Comparison of ENCODE assay signal across 7 mouse cellular contexts in the genomic region with DNA sequence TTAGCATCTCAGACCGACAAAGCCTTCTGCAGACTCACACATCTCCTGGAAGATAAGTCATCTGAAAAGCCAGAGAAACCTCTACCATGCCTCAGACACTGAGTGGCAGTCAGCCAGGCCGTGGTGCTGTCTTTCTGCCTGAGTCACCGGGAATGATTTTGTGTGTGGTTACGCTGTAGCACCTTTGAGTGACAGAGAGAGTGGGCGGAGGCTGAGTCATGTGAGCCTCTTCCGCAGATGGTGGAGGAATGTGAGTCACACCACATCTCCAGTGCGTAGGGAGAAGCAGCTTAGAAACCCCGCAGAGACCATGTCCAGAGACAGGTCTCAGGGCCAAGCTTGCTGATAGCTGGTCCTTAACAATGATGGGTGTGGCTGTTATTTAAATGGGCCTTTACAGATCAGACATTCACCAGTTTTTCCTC.
A peak's percentile ranks its signal among the peaks of the same experiment; 100 is the strongest.
DNase-seq lines count a peak whose midpoint lies in the region; ATAC-seq lines count a peak whose summit lies in the region.

No protein-coding gene starts in this region.

- peak; percentile 100 for DNase-seq in 3T3-L1 (ENCODE audit: low read depth, low spot score)
- DNase-seq in CD4-positive helper T cell, adult 2 months (ENCODE audit: low read depth, low spot score) = peak; percentile 89
- peak; percentile 76 for DNase-seq in c-Kit-positive CD71-negative TER-119-negative erythroid progenitor cells, embryonic 14.5 days (ENCODE audit: low read depth)
- DNase-seq in left cerebral cortex, postnatal 10 days (ENCODE audit: extremely low spot score in 1 of 2, low spot score in 2 of 2) = peak; percentile 51 to 70
- peak; percentile 24 to 52 for DNase-seq in thymus, adult 18-20 months
- no peak for DNase-seq in retina, postnatal 1 day

- ATAC-seq in hindbrain, embryonic 12.5 days (ENCODE audit: low FRiP score) = no peak

- WGBS in hindbrain, embryonic 12.5 days = 79% methylated on average over 8 of the region's 8 CpGs

- H3K9me3 ChIP-seq in hindbrain, embryonic 12.5 days (replicated peaks) = no peaks in the 10 kb centered on the region

- H3K4me3 ChIP-seq in hindbrain, embryonic 12.5 days = no peak overlapping the region

- no peak overlapping the region for H3K9ac ChIP-seq in hindbrain, embryonic 12.5 days

- H3K4me1 ChIP-seq in hindbrain, embryonic 12.5 days = 0 out of 2 replicates have a peak, but pooled peaks cover 3% of the 10 kb centered on the region

- H3K27ac ChIP-seq in hindbrain, embryonic 12.5 days = no peak overlapping the region

- H3K36me3 ChIP-seq in hindbrain, embryonic 12.5 days = no peaks in the 10 kb centered on the region

- intact Hi-C loops in left cerebral cortex, postnatal 10 days (cut with DNase I) = no loop called here

- H3K27me3 ChIP-seq in hindbrain, embryonic 12.5 days = no peaks in the 10 kb centered on the region

- H3K4me2 ChIP-seq in hindbrain, embryonic 12.5 days (replicated peaks) = no peak overlapping the region
